Mouse (Mus musculus) small intestine, adult 2 months (tissue): ENCODE results near the gene Snx20. TPM values are rescaled to one million over a fixed set of nuclear protein-coding genes. Genes with fewer than 3 reads are reported as not detected.
A peak's percentile ranks its signal among the peaks of the same experiment; 100 is the strongest.
"Not testable (repeated sequence)": the region's sequence is repeated elsewhere in the genome, so short reads cannot be mapped to it uniquely, and the experiment has no call there.

Experiments used
- H3K27ac ChIP-seq: fragments of 200-500 bp; 2 replicates; pipeline ENCODE4 v1.5.1; 2012; ENCODE audit warnings: low read depth, low read length, control low read depth, inconsistent platforms; ENCODE audit not compliant: insufficient read depth
- H3K27me3 ChIP-seq: fragments of 200-500 bp; 2 replicates; pipeline ENCODE4 v1.6.1; 2012; ENCODE audit warnings: mild to moderate bottlenecking, moderate library complexity, low read length, inconsistent platforms; ENCODE audit not compliant: control insufficient read depth, insufficient read depth
- H3K36me3 ChIP-seq: fragments of 200-500 bp; 2 replicates; pipeline ENCODE4 v1.6.1; 2012; ENCODE audit warnings: mild to moderate bottlenecking, low read length, control low read depth, inconsistent platforms; ENCODE audit not compliant: control insufficient read depth, insufficient read depth
- H3K4me1 ChIP-seq: fragments of 200-500 bp; 2 replicates; pipeline ENCODE4 v1.6.1; 2012; ENCODE audit warnings: low read length, inconsistent platforms, mixed read lengths; ENCODE audit not compliant: control insufficient read depth, insufficient read depth, insufficient read length
- H3K4me3 ChIP-seq: fragments of 200-500 bp; 2 replicates; pipeline ENCODE4 v1.5.1; 2012; ENCODE audit warnings: low read depth, mild to moderate bottlenecking, control low read depth, inconsistent platforms, low read length, moderate library complexity
- CTCF ChIP-seq: fragments of 200-500 bp; IDR thresholded peaks from 2 replicates; pipeline ENCODE4 v1.5.1; 2012; ENCODE audit warnings: low read depth, mild to moderate bottlenecking, control low read depth, inconsistent platforms, low read length, moderate library complexity, mixed read lengths; ENCODE audit not compliant: insufficient replicate concordance, insufficient read length; ENCODE audit errors: extremely low read depth
- POLR2A ChIP-seq: fragments of 200-500 bp; IDR thresholded peaks from 2 replicates; pipeline ENCODE4 v1.6.1; 2012; ENCODE audit warnings: low read depth, mild to moderate bottlenecking, control low read depth, inconsistent platforms, low read length, moderate library complexity
- WGBS: fragments of 180-500 bp; shearing (Covaris S2); methylation state at CpG from one replicate; pipeline ENCODE4 v1.1.7; 2018; 5-methylcytosine and 5-hydroxymethylcytosine counted together
- polyA plus RNA-seq: library from polyadenylated mRNA; depleted of rRNA; stranded (reverse); fragments of >200 nt; gene quantifications from 2 replicates; pipeline ENCODE4 v1.2.3, GENCODE M21; 2012

The Snx20 gene
- polyA plus RNA-seq, 1 experiment, result 210 TPM

DNA sequence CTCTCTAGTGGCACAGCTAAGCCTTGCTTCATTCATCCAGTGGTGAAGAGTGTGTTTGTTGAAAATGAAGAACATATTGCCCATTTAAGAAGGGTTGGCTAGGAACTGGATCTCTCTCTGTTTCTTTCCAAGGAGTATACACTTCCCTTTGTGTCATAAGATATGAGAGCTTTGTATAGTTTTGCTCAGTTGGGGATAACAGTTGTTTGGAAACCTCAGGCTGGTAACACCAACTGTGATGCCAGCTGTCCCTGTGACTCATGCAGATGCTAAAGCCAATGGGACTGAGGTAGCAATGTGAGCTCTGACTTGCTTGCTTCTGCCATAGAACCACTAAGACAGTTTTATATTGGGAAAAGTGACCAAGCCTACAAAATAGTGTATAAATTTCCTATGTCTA is 19.4 kb upstream of the Snx20 start:
- H3K4me3 ChIP-seq, result no peak overlapping the region
- H3K27me3 ChIP-seq, result no peaks in the 10 kb centered on the region
- no peak for TF ChIP-seq POLR2A
- no peak for TF ChIP-seq CTCF
- no peaks in the 10 kb centered on the region for H3K36me3 ChIP-seq
- H3K27ac ChIP-seq, result no peak overlapping the region
- peaks cover 9% of the 10 kb centered on the region for H3K4me1 ChIP-seq

DNA sequence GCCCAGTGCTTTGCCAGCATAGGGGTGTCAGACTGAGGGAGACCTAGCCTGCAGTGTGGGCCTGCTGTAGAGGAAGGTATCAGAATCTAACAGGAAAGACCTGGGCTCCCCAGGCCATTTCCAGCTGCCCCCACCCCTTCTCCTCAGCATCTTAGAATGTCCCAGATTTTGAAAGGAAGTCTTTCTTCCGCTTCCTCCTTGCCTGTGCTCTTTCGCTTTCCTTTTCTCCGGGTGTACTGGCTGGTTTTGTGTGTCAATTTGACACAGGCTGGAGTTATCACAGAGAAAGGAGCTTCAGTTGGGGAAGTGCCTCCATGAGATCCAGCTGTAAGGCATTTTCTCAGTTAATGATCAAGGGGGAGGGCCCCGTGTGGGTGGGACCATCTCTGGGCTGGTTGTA is 15.2 kb upstream of the Snx20 start:
- H3K36me3 ChIP-seq, H3K27me3 ChIP-seq: not testable (repeated sequence)
- 34% methylated on average over 4 of the region's 4 CpGs for WGBS
- Histone ChIP-seq H3K27ac (peak overlapping the region; percentile 42; the same call in 1 of the 2 replicates), H3K4me1 (peaks cover 30% of the 10 kb centered on the region), H3K4me3 (peak overlapping the region; percentile 14; the same call in 1 of the 2 replicates)

DNA sequence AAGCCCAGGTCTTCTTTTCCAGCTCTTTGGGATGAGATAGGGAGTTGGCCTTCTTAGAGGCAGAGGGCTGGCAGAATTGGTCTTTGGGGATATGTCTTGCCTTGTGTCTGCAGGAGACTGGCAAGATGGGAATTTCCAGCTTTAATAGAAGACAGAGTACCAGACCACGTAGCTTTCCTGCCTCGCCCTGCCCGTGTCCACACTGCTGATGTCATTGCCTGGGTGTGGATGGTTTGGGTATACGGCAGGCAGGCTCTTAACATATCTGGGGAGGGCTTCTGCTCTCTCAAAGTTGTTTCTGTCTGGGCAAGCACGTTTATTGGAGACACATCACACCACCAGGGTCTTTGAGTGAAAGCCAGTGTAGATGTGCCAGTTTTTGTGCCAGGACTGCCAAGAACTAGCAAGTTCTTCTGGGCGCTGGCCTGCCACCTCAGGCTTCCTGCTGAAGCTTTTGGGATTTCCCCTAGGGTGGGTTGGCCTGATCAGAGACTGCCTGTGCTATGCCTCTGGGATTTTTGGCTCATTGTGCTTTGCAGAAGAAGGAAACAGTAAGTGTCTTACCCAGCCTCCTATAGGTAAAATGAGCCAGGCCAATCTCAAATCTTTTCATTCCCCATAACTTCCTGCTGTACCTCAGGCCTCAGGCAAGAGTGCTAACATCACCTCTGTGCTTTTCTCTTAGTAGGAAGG is 14.2 kb upstream of the Snx20 start:
- TF ChIP-seq POLR2A (no peak), CTCF (no peak)
- peaks cover 30% of the 10 kb centered on the region for H3K4me1 ChIP-seq
- no peak overlapping the region for H3K4me3 ChIP-seq
- H3K36me3 ChIP-seq, result no peaks in the 10 kb centered on the region
- 33% methylated on average over 6 of the region's 6 CpGs for WGBS
- H3K27me3 ChIP-seq, result no peaks in the 10 kb centered on the region
- H3K27ac ChIP-seq, result peak overlapping the region; percentile 42

DNA sequence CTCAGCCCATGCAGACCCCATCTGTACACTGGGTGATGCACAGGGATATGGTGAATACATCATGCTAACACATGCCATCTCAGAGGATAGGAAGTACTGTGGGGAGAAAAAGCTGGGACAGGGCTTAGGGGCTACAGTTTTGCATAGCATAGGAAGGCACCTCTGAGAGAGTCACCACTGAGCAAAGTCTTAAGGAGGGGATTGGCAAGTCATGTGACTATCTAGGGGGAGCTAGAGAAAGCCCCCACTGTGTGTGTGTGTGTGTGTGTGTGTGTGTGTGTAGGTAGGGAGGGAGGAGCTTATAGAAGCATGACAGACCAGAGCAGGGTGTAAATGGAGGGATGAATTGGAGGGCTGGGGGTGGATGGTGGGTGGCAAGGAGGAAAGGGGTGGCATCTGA is 12.4 kb upstream of the Snx20 start:
- peaks cover 36% of the 10 kb centered on the region for H3K4me1 ChIP-seq
- H3K27ac ChIP-seq, result no peak overlapping the region
- H3K4me3 ChIP-seq, result peak overlapping the region; percentile 74; the same call in 1 of the 2 replicates
- TF ChIP-seq CTCF, result no peak
- TF ChIP-seq POLR2A, result no peak
- H3K27me3 ChIP-seq, result no peaks in the 10 kb centered on the region
- H3K36me3 ChIP-seq, result no peaks in the 10 kb centered on the region

DNA sequence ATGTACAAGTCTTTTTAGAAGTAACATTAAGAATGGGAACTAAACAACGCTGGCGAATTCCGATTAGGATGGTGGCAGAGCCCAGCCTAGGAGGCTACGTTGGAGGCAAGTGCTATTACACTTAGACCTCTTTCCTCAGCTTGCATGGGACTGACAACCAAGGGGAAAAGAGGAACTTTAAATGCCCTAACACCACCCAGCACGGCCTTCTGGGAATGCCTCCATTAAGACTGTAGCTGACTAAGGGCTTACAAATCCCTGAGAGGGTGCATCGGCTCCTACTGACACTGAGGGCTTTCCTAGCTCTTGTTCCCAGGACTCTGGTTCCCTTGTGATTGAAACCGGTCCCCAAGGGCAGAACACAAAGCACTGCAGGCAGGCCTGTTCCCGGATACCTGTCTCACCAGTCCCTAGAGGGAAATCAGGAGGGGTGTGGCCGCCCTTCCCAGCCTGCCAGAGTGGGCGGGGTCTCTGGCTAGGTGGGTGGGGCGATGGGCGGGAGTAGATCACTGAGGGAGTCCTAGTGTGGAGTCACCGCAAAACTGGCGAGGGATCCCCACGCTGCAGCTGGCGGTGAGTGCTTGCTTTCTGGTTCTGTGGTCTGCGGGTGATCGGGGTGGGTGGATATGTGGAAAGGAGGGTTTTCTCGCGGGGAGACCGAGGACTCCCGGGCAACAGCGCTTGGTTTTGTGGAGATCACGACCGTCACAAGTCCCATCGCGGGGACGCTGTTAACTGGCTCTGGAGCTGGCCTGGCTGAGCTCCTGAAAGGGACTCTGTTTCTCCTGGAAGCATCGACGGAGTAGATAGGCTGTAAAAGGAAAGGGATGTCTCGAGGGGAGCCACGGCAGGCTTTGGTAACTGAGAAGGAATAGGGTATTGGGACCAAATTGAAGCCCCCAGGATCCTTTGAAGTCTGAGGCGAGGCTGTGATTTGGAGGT is 11.2 kb upstream of the Snx20 start, which contains the start of gene Nod2:
Nod2 (plus strand) TSS at position 479 of the 942 bp plus-strand sequence.
- Histone ChIP-seq H3K4me1 (peaks cover 42% of the 10 kb centered on the region), H3K4me3 (peak within 1 kb of the TSS; percentile 74), H3K27me3 (no peaks in the 10 kb centered on the region), H3K36me3 (no peaks in the 10 kb centered on the region), H3K27ac (peak within 1 kb of the TSS; percentile 48; the same call in 1 of the 2 replicates)
- TF ChIP-seq POLR2A (peak; percentile 68; the same call in 1 of the 2 replicates), CTCF (no peak)
- WGBS, result 10% methylated on average over 33 of the region's 33 CpGs

- TF ChIP-seq POLR2A (no peak), CTCF (no peak)
- peaks cover 18% of the 10 kb centered on the region; the same call in 1 of the 2 replicates for H3K4me1 ChIP-seq
- 48% methylated on average over 5 of the region's 5 CpGs for WGBS
- H3K4me3 ChIP-seq, result no peak overlapping the region
- H3K27ac ChIP-seq, result peak overlapping the region; percentile 76
- H3K27me3 ChIP-seq, result no peaks in the 10 kb centered on the region
- H3K36me3 ChIP-seq, result no peaks in the 10 kb centered on the region
These were observed 7.0 kb upstream of the Snx20 start for GRCm38 (mm10) chr8:88642734-88643564.
